Mouse (Mus musculus) G1E (cell line): ENCODE measurements around the gene Clock.

Experiments used
- CTCF ChIP-seq: IDR thresholded peaks from 2 replicates; pipeline ENCODE4 v1.5.1; 2012; ENCODE audit warnings: low read depth, low read length, inconsistent platforms, mixed read lengths
- GATA1 ChIP-seq: IDR thresholded peaks from 2 replicates; pipeline ENCODE4 v1.6.1; 2012; ENCODE audit warnings: borderline replicate concordance, low read length, inconsistent platforms, mixed read lengths
- GATA2 ChIP-seq: IDR thresholded peaks from 2 replicates; pipeline ENCODE4 v1.6.1; 2012; ENCODE audit warnings: low read depth, low read length, inconsistent platforms, borderline replicate concordance
- POLR2AphosphoS5 ChIP-seq: IDR thresholded peaks from 2 replicates; pipeline ENCODE4 v1.6.1; 2012; ENCODE audit warnings: low read depth, low read length, inconsistent platforms; ENCODE audit not compliant: insufficient replicate concordance
- TAL1 ChIP-seq: conservative IDR thresholded peaks from 2 replicates; pipeline ENCODE4 v1.6.1; 2012; ENCODE audit warnings: low read depth, low read length, inconsistent platforms, mixed read lengths

GRCm38 (mm10) chr5:76171039-76171438 is 133.6 kb downstream of the Clock start:
- no peak for TF ChIP-seq CTCF
- no peak for TF ChIP-seq POLR2AphosphoS5
- TF ChIP-seq GATA1: no peak
- no peak for TF ChIP-seq TAL1
- no peak for TF ChIP-seq GATA2
